Comparison of ENCODE assay signal across 14 mouse cellular contexts in the genomic region with DNA sequence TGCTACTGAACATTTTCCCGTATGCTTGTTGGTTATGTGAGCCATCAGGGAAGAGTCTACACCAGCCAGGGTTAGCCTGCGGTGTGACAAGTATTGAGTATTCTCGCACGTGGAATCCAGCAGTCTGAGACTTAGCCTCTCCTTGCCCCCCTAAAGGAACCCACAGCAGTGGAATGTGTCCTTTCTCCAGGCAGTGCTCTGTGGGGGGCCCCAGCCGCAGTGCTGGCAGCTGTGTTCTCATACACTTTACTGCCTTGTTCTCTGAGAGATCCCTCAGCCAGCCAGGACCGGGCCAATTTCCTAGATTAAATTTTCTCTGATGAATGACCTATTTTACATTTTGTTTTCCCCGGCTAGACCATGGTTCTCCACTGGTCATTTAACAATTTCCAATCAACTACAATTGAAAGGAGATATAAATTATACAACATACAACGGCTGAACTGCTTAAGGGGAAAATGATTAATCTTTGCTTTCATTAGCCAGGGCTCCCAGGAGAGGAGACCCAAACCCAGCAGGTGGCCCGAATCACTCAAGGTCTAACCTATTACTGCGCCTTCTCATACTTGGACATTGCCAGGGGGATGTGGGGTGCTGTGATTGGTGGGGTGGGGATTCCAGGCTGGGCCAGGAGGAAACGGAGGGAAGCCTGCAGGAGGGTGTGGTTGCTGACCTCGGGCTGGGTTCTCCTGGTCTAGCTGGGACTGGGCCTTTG. TPM values are rescaled to one million over a fixed set of nuclear protein-coding genes. Genes with fewer than 3 reads are reported as not detected.
DNase-seq lines count a peak whose midpoint lies in the region; ATAC-seq and TF ChIP-seq lines count a peak whose summit lies in the region.
"Had no signal": no experiment of that assay in that cellular context is flagged by ENCODE, and none has a peak within 500 bp of the region (broad histone marks: within the 10 kb centered on the region; RNA-seq: fewer than 3 reads in every experiment).

No protein-coding gene starts in this region.

- 49% methylated on average over 12 of the region's 12 CpGs for WGBS in midbrain, postnatal 0 days
- 54% methylated on average over 12 of the region's 12 CpGs for WGBS in midbrain, embryonic 13.5 days
- 23% methylated on average over 12 of the region's 12 CpGs for WGBS in limb, embryonic 14.5 days

- no peaks in the 10 kb centered on the region for H3K36me3 ChIP-seq in midbrain, postnatal 0 days (ENCODE audit: insufficient read depth, low read length)
- no peaks in the 10 kb centered on the region for H3K36me3 ChIP-seq in midbrain, embryonic 13.5 days
- peaks cover 21% of the 10 kb centered on the region for H3K36me3 ChIP-seq in limb, embryonic 14.5 days (ENCODE audit: control insufficient read depth, insufficient read depth, low read length)
- H3K36me3 ChIP-seq: G1E; heart, embryonic 15.5 days had no signal

- TF ChIP-seq POLR2A in limb, embryonic 14.5 days (IDR thresholded peaks at IDR 0.05; ENCODE audit: borderline replicate concordance, extremely low read depth, insufficient read depth, insufficient read length) = no peak

- TF ChIP-seq CTCF in midbrain, postnatal 0 days (IDR thresholded peaks at IDR 0.05) = no peak

- H3K27ac ChIP-seq in midbrain, postnatal 0 days (ENCODE audit: low read depth, low read length) = no peak overlapping the region
- H3K27ac ChIP-seq in midbrain, embryonic 13.5 days = no peak overlapping the region
- H3K27ac ChIP-seq in limb, embryonic 14.5 days (replicated peaks; ENCODE audit: low read depth, low read length) = peak overlapping the region; percentile 58; the same call in 1 of the 2 replicates
- H3K27ac ChIP-seq: embryonic facial prominence, embryonic 12.5 days; heart, embryonic 15.5 days; liver, embryonic 15.5 days had no signal

- no peak overlapping the region for H3K4me3 ChIP-seq in midbrain, postnatal 0 days (ENCODE audit: low read depth, low read length)
- H3K4me3 ChIP-seq in midbrain, embryonic 13.5 days (replicated peaks) = no peak overlapping the region
- H3K4me3 ChIP-seq in limb, embryonic 14.5 days (replicated peaks; ENCODE audit: low read length) = no peak overlapping the region
- H3K4me3 ChIP-seq: embryonic facial prominence, embryonic 12.5 days; heart, embryonic 15.5 days; liver, embryonic 15.5 days; megakaryocyte, embryonic 14.5 days had no signal

- H3K4me1 ChIP-seq in midbrain, postnatal 0 days (ENCODE audit: insufficient read depth, low read length) = no peaks in the 10 kb centered on the region
- H3K4me1 ChIP-seq in midbrain, embryonic 13.5 days (replicated peaks) = peaks cover 10% of the 10 kb centered on the region; the same call in 1 of the 2 replicates
- H3K4me1 ChIP-seq in limb, embryonic 14.5 days (ENCODE audit: control insufficient read depth, insufficient read depth, low read length) = peaks cover 26% of the 10 kb centered on the region
- H3K4me1 ChIP-seq: heart, embryonic 15.5 days had no signal

- H3K9ac ChIP-seq in midbrain, postnatal 0 days (replicated peaks; ENCODE audit: low read length, poor library complexity, severe bottlenecking) = no peak overlapping the region
- no peak overlapping the region for H3K9ac ChIP-seq in midbrain, embryonic 13.5 days (replicated peaks)
- no peak overlapping the region for H3K9ac ChIP-seq in limb, embryonic 14.5 days (ENCODE audit: low read depth, low read length, severe bottlenecking)
- H3K9ac ChIP-seq: embryonic facial prominence, embryonic 12.5 days; heart, embryonic 15.5 days; liver, embryonic 15.5 days had no signal

- ATAC-seq in midbrain, postnatal 0 days (ENCODE audit: low FRiP score) = no peak
- no peak for ATAC-seq in midbrain, embryonic 13.5 days
- ATAC-seq in limb, embryonic 14.5 days (ENCODE audit: low FRiP score, low read depth) = peak; percentile 53; the same call in 1 of the 2 replicates

- no peak overlapping the region for H3K4me2 ChIP-seq in midbrain, postnatal 0 days (ENCODE audit: low read depth, low read length, poor library complexity, severe bottlenecking)
- H3K4me2 ChIP-seq in midbrain, embryonic 13.5 days (replicated peaks) = no peak overlapping the region
- H3K4me2 ChIP-seq in limb, embryonic 14.5 days (replicated peaks; ENCODE audit: low read depth, low read length, severe bottlenecking) = no peak overlapping the region
- H3K4me2 ChIP-seq: embryonic facial prominence, embryonic 12.5 days; heart, embryonic 15.5 days; liver, embryonic 15.5 days had no signal

- H3K9me3 ChIP-seq in midbrain, postnatal 0 days (ENCODE audit: low read length) = no peaks in the 10 kb centered on the region
- H3K9me3 ChIP-seq in midbrain, embryonic 13.5 days = no peaks in the 10 kb centered on the region
- H3K9me3 ChIP-seq in limb, embryonic 14.5 days (ENCODE audit: control insufficient read depth, low read length) = no peaks in the 10 kb centered on the region
- H3K9me3 ChIP-seq: embryonic facial prominence, embryonic 12.5 days; heart, embryonic 15.5 days; liver, embryonic 15.5 days; megakaryocyte, embryonic 14.5 days had no signal

- DNase-seq in midbrain, postnatal 0 days (ENCODE audit: low spot score) = peak; percentile 34
- peak; percentile 59 for DNase-seq in forelimb bud, embryonic 11.5 days (ENCODE audit: low read depth, low spot score)
- DNase-seq in limb, embryonic 14.5 days (ENCODE audit: low spot score) = peak; percentile 55
- DNase-seq in cerebellum, postnatal 4 days (ENCODE audit: low spot score in 2 of 2) = no peak
- DNase-seq in cerebellum, adult 11-12 months = no peak
- DNase-seq in gastrocnemius, adult 18-20 months (ENCODE audit: low spot score) = no peak
- DNase-seq: adrenal gland, adult 8-10 months; thymus, adult 18-20 months had no signal

- H3K27me3 ChIP-seq in midbrain, postnatal 0 days (ENCODE audit: insufficient read depth, low read length) = no peaks in the 10 kb centered on the region
- H3K27me3 ChIP-seq in midbrain, embryonic 13.5 days = no peaks in the 10 kb centered on the region
- H3K27me3 ChIP-seq in limb, embryonic 14.5 days (ENCODE audit: control insufficient read depth, insufficient read depth, low read length) = no peaks in the 10 kb centered on the region
- H3K27me3 ChIP-seq: embryonic facial prominence, embryonic 12.5 days; heart, embryonic 15.5 days; liver, embryonic 15.5 days; megakaryocyte, embryonic 14.5 days had no signal

RNA-seq across cellular contexts. Expression of gene Cd9, which starts 38.6 kb away (rescaled TPM):
- total RNA-seq in midbrain, postnatal 0 days (2014; rRNA removed) = 40.3 and 49.1 TPM in 2 replicates
- polyA plus RNA-seq in midbrain, postnatal 0 days (2015; fragmentation: Nextera tagmentation; extraction: Ambion mirVana) = 105 and 118 TPM in 2 replicates
- 33.0 and 36.0 TPM in 2 replicates for polyA plus RNA-seq in midbrain, embryonic 13.5 days (2015; fragmentation: Nextera tagmentation; extraction: Ambion mirVana)
- 215 and 273 TPM in 2 replicates for polyA plus RNA-seq in limb, embryonic 14.5 days (2012; rRNA removed)
- 318 and 323 TPM in 2 replicates for polyA plus RNA-seq in limb, embryonic 14.5 days (2014; fragmentation: Nextera tagmentation; extraction: Ambion mirVana)
- total RNA-seq in gastrocnemius, adult 18-20 months (2021) = 10 to 100 TPM; 18.2 to 26.0 TPM
- total RNA-seq: G1E had no signal
- polyA plus RNA-seq: G1E had no signal

Comparison
In these comparisons a context has a peak if more than half of its experiments do, and no peak if none do; other contexts are left out.
1. DNase-seq: peak in midbrain, postnatal 0 days (single experiment), forelimb bud, embryonic 11.5 days (single experiment) and limb, embryonic 14.5 days (single experiment); none in cerebellum, postnatal 4 days (0 of 2), cerebellum, adult 11-12 months (single experiment) and gastrocnemius, adult 18-20 months (single experiment).